Mouse (Mus musculus) embryonic facial prominence, embryonic 10.5 days (tissue): ENCODE measurements around the gene P3h4. TPM values are rescaled to one million over a fixed set of nuclear protein-coding genes. Genes with fewer than 3 reads are reported as not detected.

Experiments used
- DNase-seq: peaks from one replicate; pipeline ENCODE4 v3.0.0-alpha.2; 2017; ENCODE audit warnings: low spot score
- H3K27ac ChIP-seq: fragments of 300-500 bp; sonication (generic); replicated peaks from 2 replicates; pipeline ENCODE4 v1.5.1; 2016; ENCODE audit warnings: mild to moderate bottlenecking
- H3K27me3 ChIP-seq: fragments of 300-500 bp; sonication (generic); replicated peaks from 2 replicates; pipeline ENCODE4 v1.6.1; 2016; ENCODE audit warnings: low read depth, mild to moderate bottlenecking; ENCODE audit not compliant: poor library complexity, severe bottlenecking
- H3K36me3 ChIP-seq: fragments of 300-500 bp; sonication (generic); replicated peaks from 2 replicates; pipeline ENCODE4 v1.6.1; 2016; ENCODE audit warnings: mild to moderate bottlenecking, moderate library complexity
- H3K4me1 ChIP-seq: fragments of 300-500 bp; sonication (generic); 2 replicates; pipeline ENCODE4 v1.6.1; 2016
- H3K4me3 ChIP-seq: fragments of 300-500 bp; sonication (generic); 2 replicates; pipeline ENCODE4 v1.5.1; 2016; ENCODE audit warnings: mild to moderate bottlenecking, moderate library complexity
- H3K9me3 ChIP-seq: fragments of 300-500 bp; sonication (generic); 2 replicates; pipeline ENCODE4 v1.6.1; 2016; ENCODE audit warnings: mild to moderate bottlenecking
- WGBS: fragments of 180-500 bp; shearing (Covaris S2); methylation state at CpG from one replicate; pipeline ENCODE4 v1.1.7; 2016; 5-methylcytosine and 5-hydroxymethylcytosine counted together
- polyA plus RNA-seq: library from polyadenylated mRNA; unstranded; fragments of >200 nt; fragmentation: Nextera tagmentation; extraction: Ambion mirVana; gene quantifications from 2 replicates; pipeline ENCODE4 v1.2.1, GENCODE M21; 2016

Gene P3h4
- polyA plus RNA-seq = 34.1 and 34.9 TPM in 2 replicates

DNA sequence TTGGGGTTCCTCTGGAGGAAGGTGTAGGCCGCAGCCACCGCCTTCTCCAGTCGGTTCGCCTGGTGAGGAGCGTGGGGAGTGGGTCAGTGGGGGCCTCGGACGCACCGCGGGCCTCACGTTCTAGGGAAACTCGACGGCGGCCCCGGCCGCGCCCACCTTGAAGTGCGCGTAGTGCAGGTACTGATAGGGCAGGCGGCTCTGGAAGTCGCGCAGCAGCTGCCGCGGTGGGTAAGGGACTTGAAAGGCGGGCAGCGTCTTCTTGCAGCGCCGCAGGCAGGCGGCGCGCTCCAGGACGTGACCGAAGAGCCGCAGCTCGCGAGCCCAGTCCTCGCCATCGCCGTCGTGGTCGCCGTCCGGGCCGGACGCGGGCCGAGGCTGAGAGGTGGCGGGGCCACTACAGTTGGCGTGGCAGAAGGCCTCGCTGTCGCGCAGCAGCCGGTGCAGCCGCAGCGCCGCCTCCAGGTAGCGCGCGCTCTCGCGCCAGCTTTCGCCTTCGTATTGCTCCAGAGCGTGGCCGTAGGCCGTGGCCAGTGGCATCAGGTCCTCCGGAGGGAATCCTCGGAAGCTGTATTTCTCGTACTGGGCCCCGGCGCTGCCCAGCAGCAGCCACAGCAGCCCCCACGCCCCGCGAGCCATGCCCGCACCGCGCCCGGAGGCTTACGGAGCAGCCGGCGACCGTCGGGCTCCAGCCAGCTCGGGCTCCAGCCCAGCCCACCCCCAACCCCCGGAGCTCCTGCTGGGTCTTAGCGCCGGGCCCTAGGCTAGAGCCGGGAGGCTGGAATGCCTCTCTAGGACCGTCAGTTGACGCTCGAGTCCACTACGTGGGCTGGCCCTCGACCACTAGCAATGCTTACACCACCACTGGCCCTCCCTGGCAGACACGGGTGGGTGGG lies at the start of gene P3h4:
TSS of gene P3h4 (minus strand) at position 816 of the 893 bp plus-strand sequence.
- Histone ChIP-seq H3K4me3 (peak within 1 kb of the TSS; percentile 71), H3K9me3 (no peaks in the 10 kb centered on the region), H3K4me1 (peaks cover 59% of the 10 kb centered on the region), H3K27me3 (peaks cover 18% of the 10 kb centered on the region; the same call in 1 of the 2 replicates), H3K36me3 (peaks cover 33% of the 10 kb centered on the region), H3K27ac (peak within 1 kb of the TSS; percentile 95)
- peak; percentile 94 for DNase-seq
- 1% methylated on average over 93 of the region's 93 CpGs for WGBS

DNA sequence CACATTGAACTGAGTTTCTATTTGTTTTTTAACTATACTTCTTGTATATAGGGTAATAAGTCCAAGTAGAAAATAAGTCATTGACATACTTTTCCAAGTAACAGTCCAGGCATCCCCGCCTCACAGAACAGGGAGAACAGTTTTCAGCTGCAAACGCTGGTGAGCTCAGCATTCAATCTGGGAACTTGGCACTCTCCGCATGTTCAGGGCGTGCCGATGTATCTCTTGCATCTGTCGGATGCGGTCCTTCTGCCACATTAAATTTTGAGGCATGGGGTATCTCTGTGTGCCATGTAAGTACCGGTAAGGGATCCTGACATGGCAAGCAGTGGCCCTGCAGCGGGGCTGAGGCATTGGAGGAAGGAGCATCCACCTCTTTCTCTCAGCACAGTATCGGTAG lies 48.1 kb upstream of the P3h4 start:
- DNase-seq = no peak
- 95% methylated on average over 10 of the region's 10 CpGs for WGBS
- Histone ChIP-seq H3K36me3 (peaks cover 76% of the 10 kb centered on the region), H3K27me3 (no peaks in the 10 kb centered on the region), H3K4me3 (no peak overlapping the region), H3K9me3 (no peaks in the 10 kb centered on the region), H3K4me1 (no peaks in the 10 kb centered on the region), H3K27ac (no peak overlapping the region)

DNA sequence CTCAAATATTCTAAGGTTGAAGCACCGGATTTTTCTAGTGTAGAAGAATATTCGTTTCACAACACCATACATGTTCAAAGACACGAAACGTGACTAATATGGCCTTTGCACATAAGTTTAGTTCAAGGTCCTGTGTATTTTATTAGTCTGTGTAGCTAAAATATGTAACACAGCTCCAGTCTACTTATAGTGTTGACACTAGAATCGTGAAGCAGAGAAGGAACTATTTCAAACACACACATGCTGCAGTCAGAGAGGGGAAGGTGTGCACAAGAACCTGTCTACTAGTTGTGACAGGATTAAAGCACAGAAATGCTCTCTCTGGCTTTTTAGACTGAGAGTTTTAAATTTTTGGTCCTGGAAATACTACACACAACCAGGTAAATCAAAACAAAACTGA lies 43.1 kb upstream of the P3h4 start:
- H3K4me1 ChIP-seq = no peaks in the 10 kb centered on the region
- H3K27ac ChIP-seq = no peak overlapping the region
- H3K9me3 ChIP-seq = no peaks in the 10 kb centered on the region
- no peak overlapping the region for H3K4me3 ChIP-seq
- DNase-seq = no peak
- WGBS = 92% methylated on average over 5 of the region's 5 CpGs
- H3K36me3 ChIP-seq = peaks cover 77% of the 10 kb centered on the region
- H3K27me3 ChIP-seq = no peaks in the 10 kb centered on the region

DNA sequence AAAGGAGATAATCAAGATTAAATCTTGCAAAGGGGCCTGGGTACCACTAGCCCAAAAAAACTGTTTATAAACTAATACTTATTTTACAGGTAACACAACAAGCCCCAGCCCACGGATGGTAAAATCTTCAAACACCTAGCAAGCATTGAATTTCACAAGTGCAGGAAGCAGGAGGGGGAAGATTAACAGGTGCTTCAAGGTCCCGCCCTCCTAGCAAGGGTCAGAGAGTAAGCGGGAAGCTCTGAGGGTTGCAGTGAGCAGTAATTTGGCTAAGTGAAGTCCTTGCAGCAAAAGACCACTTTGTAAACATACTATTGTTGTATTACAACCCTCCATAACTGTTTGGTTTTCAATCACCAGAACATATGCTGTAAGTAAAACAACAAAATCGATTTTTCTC lies 42.6 kb upstream of the P3h4 start:
- H3K27me3 ChIP-seq = no peaks in the 10 kb centered on the region
- peaks cover 72% of the 10 kb centered on the region for H3K36me3 ChIP-seq
- H3K27ac ChIP-seq = no peak overlapping the region
- H3K4me1 ChIP-seq = no peaks in the 10 kb centered on the region
- H3K4me3 ChIP-seq = no peak overlapping the region
- no peaks in the 10 kb centered on the region for H3K9me3 ChIP-seq
- no peak for DNase-seq
- 80% methylated on average over 4 of the region's 4 CpGs for WGBS

DNA sequence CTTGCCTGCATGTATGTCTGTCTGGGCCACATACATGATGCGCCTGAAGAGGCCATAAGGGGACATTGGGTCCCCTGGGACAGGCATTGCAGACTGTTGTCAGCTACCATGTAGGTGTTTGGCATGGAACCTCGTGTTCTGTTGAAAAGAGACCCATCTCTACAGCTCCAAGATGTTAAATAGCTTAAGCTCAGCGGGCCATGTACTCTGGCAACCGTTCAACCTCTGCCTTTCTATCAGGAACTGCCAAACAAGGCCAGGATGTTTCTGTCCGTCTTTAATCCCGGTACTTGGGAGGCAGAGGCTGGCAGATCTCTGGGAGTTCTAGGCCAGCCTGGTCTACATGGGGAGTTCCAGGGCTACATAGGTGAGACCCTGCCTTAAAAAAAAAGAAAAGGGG lies 28.0 kb upstream of the P3h4 start:
- no peak overlapping the region for H3K4me3 ChIP-seq
- H3K27me3 ChIP-seq = no peaks in the 10 kb centered on the region
- peaks cover 22% of the 10 kb centered on the region for H3K36me3 ChIP-seq
- no peak overlapping the region for H3K27ac ChIP-seq
- no peak for DNase-seq
- 88% methylated on average over 6 of the region's 6 CpGs for WGBS
- H3K9me3 ChIP-seq = no peaks in the 10 kb centered on the region
- H3K4me1 ChIP-seq = peaks cover 20% of the 10 kb centered on the region

DNA sequence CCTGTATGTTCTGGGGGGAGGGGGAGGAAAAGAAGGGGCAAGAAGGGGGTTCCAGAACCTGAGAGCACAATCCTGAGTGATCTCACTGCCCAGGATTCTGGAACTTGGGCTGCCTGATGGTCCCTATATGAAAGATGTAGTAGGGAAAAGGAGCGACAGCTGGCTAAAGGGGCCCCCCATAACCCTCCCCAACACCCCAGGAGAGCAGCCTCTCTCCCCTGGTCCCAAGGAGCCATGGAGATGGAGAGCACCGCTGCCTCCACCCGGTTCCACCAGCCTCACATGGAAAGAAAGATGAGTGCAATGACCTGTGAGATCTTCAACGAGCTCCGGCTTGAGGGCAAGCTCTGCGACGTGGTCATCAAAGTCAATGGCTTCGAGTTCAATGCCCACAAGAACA lies 27.2 kb upstream of the P3h4 start, which contains the start of the genes Nt5c3b and Klhl10:
TSS of gene Nt5c3b (minus strand) at position 12 of the 400 bp plus-strand sequence.
TSS of gene Klhl10 (plus strand) at position 121 of the 400 bp plus-strand sequence.
- Histone ChIP-seq H3K9me3 (no peaks in the 10 kb centered on the region), H3K4me1 (peaks cover 20% of the 10 kb centered on the region), H3K36me3 (peaks cover 30% of the 10 kb centered on the region), H3K27ac (peak within 1 kb of the TSS; percentile 94), H3K4me3 (peak within 1 kb of the TSS; percentile 79), H3K27me3 (no peaks in the 10 kb centered on the region)
- 88% methylated on average over 8 of the region's 8 CpGs for WGBS
- no peak for DNase-seq

DNA sequence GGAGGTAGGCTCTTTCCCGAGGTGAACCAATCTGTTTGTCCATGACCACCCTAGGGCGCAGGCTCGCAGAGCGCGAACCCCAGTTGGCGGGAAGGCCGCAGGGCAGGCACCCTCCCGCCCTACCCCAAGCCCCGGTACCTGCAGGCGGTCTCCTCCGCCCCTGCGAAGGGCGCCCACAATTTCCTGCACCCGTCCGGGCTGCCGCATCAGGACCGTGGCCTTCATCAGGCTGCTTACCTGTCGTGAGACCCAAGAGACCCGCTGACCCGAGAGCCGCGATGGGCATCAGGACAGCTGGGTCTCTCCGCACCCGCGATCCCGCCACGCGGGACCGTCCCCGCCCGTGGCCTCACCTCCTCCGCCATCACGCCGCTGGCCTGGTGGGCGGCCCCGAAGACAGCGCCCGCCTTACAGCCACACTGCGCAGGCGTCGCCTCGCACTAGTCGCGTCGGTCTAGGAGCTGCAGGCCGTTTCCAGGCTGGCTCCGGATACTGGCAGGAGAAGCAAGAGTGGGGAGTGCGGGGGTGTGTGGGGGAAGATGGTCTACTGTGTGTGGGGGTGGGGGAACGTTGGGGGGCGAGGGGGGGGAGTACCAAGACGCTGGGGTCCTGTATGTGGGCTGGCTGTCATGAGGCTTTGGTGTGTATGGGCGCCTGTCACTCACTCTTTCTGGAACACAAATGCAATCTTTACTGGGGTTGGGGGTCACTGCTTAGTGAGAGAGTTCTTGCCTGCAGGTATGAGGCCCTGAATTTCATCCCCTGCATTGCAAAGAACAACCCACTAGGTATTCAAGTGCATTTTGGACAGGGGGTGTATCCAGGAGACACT lies 26.3 kb upstream of the P3h4 start:
- Histone ChIP-seq H3K4me1 (peaks cover 24% of the 10 kb centered on the region), H3K27ac (peak overlapping the region; percentile 94), H3K36me3 (peaks cover 39% of the 10 kb centered on the region), H3K27me3 (no peaks in the 10 kb centered on the region), H3K4me3 (peak overlapping the region; percentile 79), H3K9me3 (no peaks in the 10 kb centered on the region)
- 2% methylated on average over 52 of the region's 52 CpGs for WGBS
- peak; percentile 87 for DNase-seq

DNA sequence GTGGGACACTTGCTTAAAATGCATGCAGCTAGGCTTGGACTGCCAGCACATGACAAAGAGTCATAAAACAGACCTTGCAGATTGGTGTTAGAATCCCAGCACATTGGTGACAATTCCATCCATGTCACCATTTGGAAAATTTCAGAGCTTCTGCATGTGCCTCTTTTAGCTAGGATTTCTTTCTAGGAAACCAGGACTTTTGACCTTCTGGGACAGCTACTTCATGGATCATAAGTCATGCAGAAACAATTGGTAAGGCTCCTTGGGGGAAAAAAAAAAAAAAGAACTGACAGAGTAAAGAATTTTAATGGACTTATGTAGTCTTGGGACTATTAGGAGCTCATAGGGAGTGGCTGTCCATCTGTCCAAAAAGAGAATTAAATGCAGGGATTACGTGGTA lies 23.3 kb upstream of the P3h4 start:
- H3K36me3 ChIP-seq = peaks cover 66% of the 10 kb centered on the region
- H3K9me3 ChIP-seq = no peaks in the 10 kb centered on the region
- no peak for DNase-seq
- 87% methylated on average over 1 of the region's 1 CpGs for WGBS
- H3K4me1 ChIP-seq = peaks cover 27% of the 10 kb centered on the region
- no peak overlapping the region for H3K4me3 ChIP-seq
- H3K27me3 ChIP-seq = no peaks in the 10 kb centered on the region
- H3K27ac ChIP-seq = no peak overlapping the region

DNA sequence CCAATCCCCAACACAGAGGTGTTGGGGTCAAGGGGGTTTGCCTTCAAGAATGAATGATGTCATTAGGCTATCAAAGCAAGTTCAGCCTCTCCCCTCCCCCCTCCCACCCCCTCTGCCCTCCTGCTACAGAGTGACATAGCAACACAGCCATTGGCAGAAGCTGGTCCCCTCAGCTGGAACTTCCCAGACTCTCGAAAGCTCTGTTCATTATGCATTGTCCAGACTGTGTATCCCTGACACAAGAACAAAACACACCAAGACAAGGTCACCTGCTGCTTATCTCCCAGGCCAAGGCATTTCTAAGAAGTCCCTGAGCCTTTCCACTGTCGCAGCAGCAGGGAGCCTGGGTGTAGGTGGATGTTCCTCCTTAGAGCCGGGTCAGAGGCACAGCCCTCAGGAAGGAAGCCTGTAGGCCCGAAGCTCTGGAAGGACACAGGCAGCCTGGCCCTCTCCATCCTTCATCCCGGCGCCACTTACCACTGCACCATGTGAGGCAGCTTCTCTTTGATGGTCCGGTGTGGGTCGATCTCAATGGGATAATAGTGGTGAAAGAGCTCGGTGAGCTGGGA lies 21.1 kb upstream of the P3h4 start:
- Histone ChIP-seq H3K36me3 (peaks cover 86% of the 10 kb centered on the region), H3K4me3 (no peak overlapping the region), H3K9me3 (no peaks in the 10 kb centered on the region), H3K27ac (no peak overlapping the region), H3K27me3 (no peaks in the 10 kb centered on the region), H3K4me1 (peaks cover 15% of the 10 kb centered on the region)
- WGBS = 69% methylated on average over 9 of the region's 9 CpGs
- no peak for DNase-seq

DNA sequence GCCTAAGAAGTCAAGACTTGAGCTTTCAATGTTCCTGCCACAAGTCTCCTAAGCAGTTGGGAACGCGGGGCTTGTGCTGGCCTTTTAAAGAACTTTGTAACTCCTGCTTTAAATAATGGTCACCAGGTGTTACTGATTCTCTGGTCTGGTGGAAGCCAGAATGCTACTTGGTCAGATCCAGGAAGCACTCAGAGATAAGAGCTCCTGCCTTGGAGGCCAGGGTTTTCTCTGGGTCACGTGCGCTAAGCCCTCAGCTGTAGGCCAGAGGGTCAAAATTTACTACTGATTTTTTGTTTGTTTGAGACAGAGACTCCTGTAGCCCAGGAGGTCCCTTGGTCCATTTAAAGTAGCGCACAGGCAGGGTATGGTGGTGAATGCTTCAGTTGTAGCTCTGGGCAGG lies 17.4 kb upstream of the P3h4 start:
- no peak overlapping the region for H3K4me3 ChIP-seq
- WGBS = 94% methylated on average over 5 of the region's 5 CpGs
- no peaks in the 10 kb centered on the region for H3K27me3 ChIP-seq
- H3K4me1 ChIP-seq = peaks cover 6% of the 10 kb centered on the region
- H3K27ac ChIP-seq = no peak overlapping the region
- no peaks in the 10 kb centered on the region for H3K9me3 ChIP-seq
- peaks cover 89% of the 10 kb centered on the region for H3K36me3 ChIP-seq
- no peak for DNase-seq

DNA sequence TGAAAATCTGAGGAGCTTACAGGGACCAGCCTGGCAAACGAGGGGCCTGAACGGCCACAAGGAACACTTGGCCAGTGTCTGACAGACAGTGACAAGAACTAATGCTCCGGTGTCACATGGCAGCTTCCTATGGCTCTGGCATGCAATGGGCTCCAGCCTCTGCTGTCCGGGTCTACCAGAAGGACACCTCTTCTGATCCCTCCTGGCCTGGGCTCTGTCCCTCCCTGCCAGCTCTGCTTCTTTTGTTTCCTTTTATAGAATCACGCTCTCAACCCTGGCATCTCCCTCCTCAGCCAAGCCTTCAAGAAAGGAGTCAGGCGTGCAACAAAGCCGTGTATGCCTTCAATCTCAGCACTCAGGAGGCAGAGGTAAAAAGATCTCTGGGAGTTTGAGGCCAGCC lies 15.4 kb upstream of the P3h4 start:
- WGBS = 92% methylated on average over 7 of the region's 7 CpGs
- Histone ChIP-seq H3K27me3 (no peaks in the 10 kb centered on the region), H3K4me3 (no peak overlapping the region), H3K27ac (no peak overlapping the region), H3K4me1 (no peaks in the 10 kb centered on the region), H3K9me3 (no peaks in the 10 kb centered on the region), H3K36me3 (peaks cover 84% of the 10 kb centered on the region)
- no peak for DNase-seq

DNA sequence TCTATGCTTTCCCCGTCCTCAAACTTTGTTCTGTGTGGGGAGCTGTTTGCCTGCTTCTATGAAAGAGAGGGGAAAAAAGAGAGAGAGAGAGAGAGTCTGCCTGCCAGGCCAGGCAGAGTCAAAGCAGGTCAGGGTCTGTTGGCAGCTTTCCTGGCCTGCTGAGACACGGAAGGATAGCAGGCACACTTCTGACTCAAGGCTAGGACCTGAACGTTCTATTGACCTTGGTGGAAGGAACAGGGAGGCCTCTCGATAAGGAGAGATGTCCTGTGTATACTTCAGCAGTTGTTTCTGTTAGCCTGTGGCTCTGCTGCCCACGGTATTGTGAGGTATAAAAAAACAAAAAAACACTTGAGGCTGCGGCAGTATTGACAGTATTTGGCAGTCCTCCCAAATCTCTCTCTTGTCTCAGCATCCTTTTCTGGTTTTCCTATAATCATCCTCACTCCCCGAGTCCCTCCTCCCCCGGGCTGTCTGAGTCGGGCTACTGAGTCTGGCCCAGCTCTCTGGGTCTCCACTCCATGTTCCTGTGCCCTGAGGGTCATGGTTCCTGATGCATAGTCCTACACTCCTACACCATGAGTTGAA lies 14.1 kb upstream of the P3h4 start:
- Histone ChIP-seq H3K4me3 (no peak overlapping the region), H3K27me3 (no peaks in the 10 kb centered on the region), H3K36me3 (peaks cover 86% of the 10 kb centered on the region), H3K27ac (no peak overlapping the region), H3K4me1 (no peaks in the 10 kb centered on the region), H3K9me3 (no peaks in the 10 kb centered on the region)
- no peak for DNase-seq
- 83% methylated on average over 9 of the region's 9 CpGs for WGBS
